Mouse (Mus musculus) right cerebral cortex, adult 2 months (tissue): ENCODE measurements around the gene Gm21693.
"Not testable (repeated sequence)": the region's sequence is repeated elsewhere in the genome, so short reads cannot be mapped to it uniquely, and the experiment has no call there.

ENCODE experiments used
- DNase-seq, 2 experiments: peaks; one replicate each; pipeline ENCODE4 v3.0.0; 2021 to 2022; ENCODE audit warnings: low spot score in 2 of 2

Gene Gm21693

GRCm38 (mm10) chrY:3345229-3345628, at the start of gene Gm21693:
Gene Gm21693 (minus strand): TSS chrY:3345329.
- not testable (repeated sequence) for DNase-seq

- DNase-seq, result not testable (repeated sequence)
Observed at GRCm38 (mm10) chrY:3340661-3341060, 4.5 kb downstream of the Gm21693 start.

- not testable (repeated sequence) for DNase-seq
Observed at GRCm38 (mm10) chrY:3306349-3306748, 38.8 kb downstream of the Gm21693 start, which contains the start of gene Gm21677. Gene Gm21677 (minus strand): TSS chrY:3306449.
